Mouse (Mus musculus) hindbrain, embryonic 15.5 days (tissue): ENCODE data around the gene E330009J07Rik. TPM values are rescaled to one million over a fixed set of nuclear protein-coding genes. Genes with fewer than 3 reads are reported as not detected.

ENCODE experiments used
- ATAC-seq: fragments of 200-750 bp; cut with Nextera tagmentation; 2 replicates; pipeline ENCODE4 v1.8.0; 2017; ENCODE audit warnings: low read depth, moderate number of reproducible peaks, moderate TSS enrichment; ENCODE audit not compliant: low FRiP score
- H3K27ac ChIP-seq: fragments of 300-500 bp; sonication (generic); replicated peaks from 2 replicates; pipeline ENCODE4 v1.5.1; 2015; ENCODE audit warnings: mild to moderate bottlenecking, inconsistent platforms
- H3K27me3 ChIP-seq: fragments of 300-500 bp; sonication (generic); 2 replicates; pipeline ENCODE4 v1.6.1; 2015; ENCODE audit warnings: control low read depth, inconsistent platforms
- H3K36me3 ChIP-seq: fragments of 300-500 bp; sonication (generic); 2 replicates; pipeline ENCODE4 v1.6.1; 2015; ENCODE audit warnings: control low read depth, inconsistent platforms
- H3K4me1 ChIP-seq: fragments of 300-500 bp; sonication (generic); replicated peaks from 2 replicates; pipeline ENCODE4 v1.6.1; 2015; ENCODE audit warnings: control low read depth, inconsistent platforms
- H3K4me2 ChIP-seq: fragments of 300-500 bp; sonication (generic); 2 replicates; pipeline ENCODE4 v1.6.1; 2015; ENCODE audit warnings: moderate library complexity, mild to moderate bottlenecking, inconsistent platforms
- H3K4me3 ChIP-seq: fragments of 300-500 bp; sonication (generic); 2 replicates; pipeline ENCODE4 v1.5.1; 2015; ENCODE audit warnings: mild to moderate bottlenecking, inconsistent platforms
- H3K9ac ChIP-seq: fragments of 300-500 bp; sonication (generic); 2 replicates; pipeline ENCODE4 v1.6.1; 2015; ENCODE audit warnings: inconsistent platforms
- H3K9me3 ChIP-seq: fragments of 300-500 bp; sonication (generic); 2 replicates; pipeline ENCODE4 v1.6.1; 2016; ENCODE audit warnings: control low read depth, inconsistent platforms
- WGBS: fragments of 180-500 bp; shearing (Covaris S2); methylation state at CpG from one replicate; pipeline ENCODE4 v1.1.7; 2015; 5-methylcytosine and 5-hydroxymethylcytosine counted together
- polyA plus RNA-seq: library from polyadenylated mRNA; unstranded; fragments of >200 nt; fragmentation: Nextera tagmentation; extraction: Ambion mirVana; gene quantifications from 2 replicates; pipeline ENCODE4 v1.2.1, GENCODE M21; 2015

The E330009J07Rik gene
- 15.9 and 16.9 TPM in 2 replicates for polyA plus RNA-seq

DNA sequence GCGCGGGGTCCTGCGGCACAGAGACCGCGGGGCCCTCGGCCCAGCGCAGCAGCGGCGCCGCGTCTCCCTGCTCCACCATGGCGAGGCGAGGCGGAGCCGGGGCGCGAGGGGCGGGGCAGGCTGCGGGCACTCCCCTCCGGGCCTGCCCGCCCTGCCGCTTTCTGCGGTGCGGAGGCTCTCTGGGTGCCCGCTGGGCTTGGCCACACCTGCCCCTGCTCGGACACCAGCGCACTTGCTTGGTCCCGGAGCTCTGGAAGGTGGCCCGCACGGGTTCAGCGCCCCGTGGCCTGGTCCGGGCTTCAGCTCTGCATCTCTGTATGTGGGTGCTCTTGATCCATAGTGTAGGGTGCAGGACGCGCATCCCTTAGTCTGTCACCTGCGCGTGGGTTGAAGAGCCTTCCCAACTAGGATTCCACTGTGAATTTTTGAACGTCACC lies at the start of gene E330009J07Rik:
Gene E330009J07Rik, minus strand, starts transcription at position 89 of the 437 bp plus-strand sequence.
- H3K4me1 ChIP-seq, result peaks cover 34% of the 10 kb centered on the region
- H3K4me3 ChIP-seq, result peak within 1 kb of the TSS; percentile 94
- 0 out of 2 replicates have a peak, but pooled peaks cover 7% of the 10 kb centered on the region for H3K27me3 ChIP-seq
- H3K9ac ChIP-seq, result peak within 1 kb of the TSS; percentile 83
- H3K4me2 ChIP-seq, result peak within 1 kb of the TSS; percentile 75
- H3K9me3 ChIP-seq, result no peaks in the 10 kb centered on the region
- peak within 1 kb of the TSS; percentile 91 for H3K27ac ChIP-seq
- peak; percentile 89 for ATAC-seq
- no peaks in the 10 kb centered on the region for H3K36me3 ChIP-seq
- WGBS, result under 1% methylated on average over 38 of the region's 38 CpGs

DNA sequence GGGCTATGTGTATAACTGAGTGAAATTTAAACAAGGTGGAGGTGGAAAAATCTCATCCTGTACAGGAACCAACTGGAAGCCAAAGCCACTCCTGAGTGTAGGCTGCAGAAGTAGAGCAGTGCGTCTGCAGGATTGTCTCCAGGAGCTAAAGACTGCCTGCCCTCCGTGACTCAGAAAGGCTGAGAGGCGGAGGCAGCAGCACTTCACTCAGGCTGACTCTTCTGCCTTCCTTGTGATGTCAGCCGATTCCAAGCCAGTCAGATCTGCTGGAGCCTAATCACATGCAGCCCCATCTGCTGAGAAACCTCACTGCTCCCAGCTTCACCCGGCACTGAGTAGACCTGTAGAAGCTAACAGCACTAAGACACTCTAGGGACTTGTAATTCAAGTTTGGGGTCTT lies 46.4 kb upstream of the E330009J07Rik start:
- no peaks in the 10 kb centered on the region for H3K9me3 ChIP-seq
- ATAC-seq, result no peak
- H3K9ac ChIP-seq, result no peak overlapping the region
- 92% methylated on average over 5 of the region's 5 CpGs for WGBS
- H3K36me3 ChIP-seq, result peaks cover 51% of the 10 kb centered on the region
- H3K27me3 ChIP-seq, result no peaks in the 10 kb centered on the region
- H3K27ac ChIP-seq, result no peak overlapping the region
- H3K4me3 ChIP-seq, result no peak overlapping the region
- no peak overlapping the region for H3K4me2 ChIP-seq
- H3K4me1 ChIP-seq, result no peaks in the 10 kb centered on the region

DNA sequence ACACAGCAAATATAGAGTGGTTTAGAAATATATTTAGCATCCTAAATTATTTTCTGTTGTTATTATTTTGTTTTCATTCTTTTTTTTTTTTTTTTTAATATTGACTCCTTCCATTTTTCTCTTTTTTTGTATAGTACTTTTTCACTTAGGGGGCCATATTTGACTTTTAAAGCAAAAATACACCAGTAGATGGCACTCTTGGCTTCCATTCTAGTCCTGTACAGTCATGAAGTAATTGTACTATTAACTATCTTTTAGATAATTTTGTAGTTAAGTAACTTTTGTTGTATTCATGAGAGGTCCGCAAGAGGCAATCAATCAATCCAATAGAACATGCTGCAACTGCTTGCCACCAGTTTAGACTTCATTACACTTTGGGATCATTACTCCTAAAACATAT lies 43.8 kb upstream of the E330009J07Rik start:
- Histone ChIP-seq H3K4me1 (no peaks in the 10 kb centered on the region), H3K36me3 (peaks cover 64% of the 10 kb centered on the region), H3K9ac (no peak overlapping the region), H3K27ac (no peak overlapping the region), H3K9me3 (no peaks in the 10 kb centered on the region), H3K27me3 (no peaks in the 10 kb centered on the region), H3K4me3 (no peak overlapping the region), H3K4me2 (no peak overlapping the region)
- no peak for ATAC-seq
- WGBS, result 87% methylated on average over 1 of the region's 1 CpGs

GRCm38 (mm10) chr6:40476132-40476531 lies 40.2 kb upstream of the E330009J07Rik start:
- 88% methylated on average over 4 of the region's 4 CpGs for WGBS
- peaks cover 43% of the 10 kb centered on the region for H3K36me3 ChIP-seq

DNA sequence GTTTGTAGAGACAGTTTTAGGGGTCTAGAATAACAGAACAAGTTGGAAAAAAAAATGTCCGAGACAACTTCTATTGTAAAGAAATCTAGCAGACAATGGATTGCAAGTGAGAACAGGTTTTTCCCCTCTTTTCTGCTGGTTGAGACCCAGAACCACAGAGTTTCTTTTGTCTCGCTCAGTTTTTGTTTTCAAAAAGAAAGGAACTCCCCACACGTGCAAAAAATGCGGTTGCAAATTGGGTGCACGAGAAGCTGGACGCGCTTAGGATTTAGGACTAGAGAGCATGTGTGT lies 35.7 kb upstream of the E330009J07Rik start:
- peaks cover 20% of the 10 kb centered on the region for H3K4me1 ChIP-seq
- under 1% methylated on average over 7 of the region's 7 CpGs for WGBS
- no peak for ATAC-seq
- H3K4me2 ChIP-seq, result peak overlapping the region; percentile 91
- peaks cover 25% of the 10 kb centered on the region for H3K36me3 ChIP-seq
- no peaks in the 10 kb centered on the region for H3K9me3 ChIP-seq
- H3K27me3 ChIP-seq, result no peaks in the 10 kb centered on the region
- H3K9ac ChIP-seq, result peak overlapping the region; percentile 70
- peak overlapping the region; percentile 66 for H3K4me3 ChIP-seq
- H3K27ac ChIP-seq, result peak overlapping the region; percentile 91

More at GRCm38 (mm10) chr6:40476132-40476531, 40.2 kb upstream of the E330009J07Rik start:
- no peak for ATAC-seq
- Histone ChIP-seq H3K4me2 (no peak overlapping the region), H3K4me1 (peaks cover 18% of the 10 kb centered on the region), H3K9ac (no peak overlapping the region), H3K27me3 (no peaks in the 10 kb centered on the region), H3K27ac (no peak overlapping the region), H3K4me3 (no peak overlapping the region), H3K9me3 (no peaks in the 10 kb centered on the region)

GRCm38 (mm10) chr6:40470916-40471719 lies 35.2 kb upstream of the E330009J07Rik start, which contains the start of gene Ssbp1:
TSS of gene Ssbp1 (plus strand) at chr6:40471352.
- under 1% methylated on average over 54 of the region's 54 CpGs for WGBS
- H3K4me2 ChIP-seq, result peak within 1 kb of the TSS; percentile 91
- no peaks in the 10 kb centered on the region for H3K9me3 ChIP-seq
- no peaks in the 10 kb centered on the region for H3K27me3 ChIP-seq
- peak; percentile 98 for ATAC-seq
- H3K4me1 ChIP-seq, result peaks cover 20% of the 10 kb centered on the region
- peak within 1 kb of the TSS; percentile 66 for H3K4me3 ChIP-seq
- H3K9ac ChIP-seq, result peak within 1 kb of the TSS; percentile 70
- H3K36me3 ChIP-seq, result peaks cover 21% of the 10 kb centered on the region
- H3K27ac ChIP-seq, result peak within 1 kb of the TSS; percentile 91

DNA sequence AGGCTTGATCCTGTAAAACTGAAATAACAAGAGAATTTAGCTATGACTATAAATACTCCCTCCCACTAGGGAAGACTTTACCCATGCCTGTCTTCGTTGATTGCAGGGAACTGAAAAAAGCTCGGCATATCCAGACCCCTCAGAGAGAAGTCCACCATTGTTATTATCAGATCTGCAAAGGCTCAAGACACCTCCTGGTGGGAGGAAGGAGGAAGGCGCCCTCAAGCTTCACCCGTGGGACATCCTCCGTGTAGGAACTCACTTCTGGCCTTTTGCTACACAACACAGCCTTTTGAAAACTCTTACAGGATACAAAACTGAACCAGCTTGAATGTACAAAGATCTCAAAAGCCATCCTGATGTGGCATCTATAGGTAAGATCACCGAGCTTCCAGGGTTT lies 29.8 kb upstream of the E330009J07Rik start:
- Histone ChIP-seq H3K27me3 (no peaks in the 10 kb centered on the region), H3K9me3 (no peaks in the 10 kb centered on the region), H3K4me2 (no peak overlapping the region), H3K36me3 (no peaks in the 10 kb centered on the region), H3K4me3 (no peak overlapping the region), H3K9ac (no peak overlapping the region), H3K27ac (no peak overlapping the region), H3K4me1 (0 out of 2 replicates have a peak, but pooled peaks cover under 1% of the 10 kb centered on the region)
- 52% methylated on average over 6 of the region's 6 CpGs for WGBS
- no peak for ATAC-seq

GRCm38 (mm10) chr6:40454436-40455041 lies 18.6 kb upstream of the E330009J07Rik start:
- Histone ChIP-seq H3K9me3 (no peaks in the 10 kb centered on the region), H3K27me3 (no peaks in the 10 kb centered on the region), H3K4me1 (no peaks in the 10 kb centered on the region), H3K9ac (no peak overlapping the region), H3K4me2 (no peak overlapping the region), H3K4me3 (no peak overlapping the region), H3K36me3 (no peaks in the 10 kb centered on the region), H3K27ac (no peak overlapping the region)
- ATAC-seq, result no peak
- 26% methylated on average over 7 of the region's 7 CpGs for WGBS

GRCm38 (mm10) chr6:40448626-40449025 lies 12.7 kb upstream of the E330009J07Rik start:
- Histone ChIP-seq H3K9me3 (no peaks in the 10 kb centered on the region), H3K4me2 (no peak overlapping the region), H3K9ac (no peak overlapping the region), H3K27ac (no peak overlapping the region), H3K36me3 (no peaks in the 10 kb centered on the region), H3K4me1 (no peaks in the 10 kb centered on the region), H3K27me3 (no peaks in the 10 kb centered on the region), H3K4me3 (no peak overlapping the region)
- ATAC-seq, result no peak

DNA sequence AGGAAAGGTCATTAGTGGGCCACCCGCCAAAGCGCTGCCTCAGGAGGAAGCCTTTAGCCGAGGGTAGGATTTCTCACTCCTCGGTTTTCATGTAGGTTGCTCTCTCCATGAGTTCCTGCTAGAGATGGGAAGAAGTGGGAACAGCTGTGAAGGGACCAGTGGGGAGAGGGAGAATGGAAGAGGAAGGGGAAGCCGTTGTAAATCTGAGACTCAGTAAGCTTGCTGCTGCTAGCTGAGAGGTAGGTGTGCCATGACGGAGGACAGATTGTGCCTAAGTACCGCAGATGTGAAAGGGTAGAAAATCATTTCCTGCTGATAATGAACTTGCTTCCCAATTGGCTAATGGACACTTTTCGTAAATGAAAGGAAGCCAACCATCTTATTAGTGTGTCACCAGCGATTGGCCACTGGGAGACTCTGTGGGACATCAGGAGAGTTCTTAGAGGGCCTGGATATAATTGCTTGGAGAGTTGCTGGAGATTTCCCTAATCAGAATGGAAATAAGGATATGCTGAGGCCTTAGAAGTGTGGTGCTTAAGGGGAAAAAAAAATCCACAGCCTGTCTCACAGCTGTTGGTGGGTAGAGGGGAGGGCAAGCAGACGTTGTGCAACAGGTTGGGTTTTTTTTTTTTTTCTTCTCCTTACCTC lies 7.5 kb upstream of the E330009J07Rik start:
- Histone ChIP-seq H3K4me3 (no peak overlapping the region), H3K4me2 (no peak overlapping the region), H3K36me3 (no peaks in the 10 kb centered on the region), H3K9me3 (no peaks in the 10 kb centered on the region), H3K4me1 (no peaks in the 10 kb centered on the region), H3K27me3 (0 out of 2 replicates have a peak, but pooled peaks cover 5% of the 10 kb centered on the region), H3K27ac (no peak overlapping the region), H3K9ac (no peak overlapping the region)
- 42% methylated on average over 10 of the region's 10 CpGs for WGBS
- ATAC-seq, result no peak

- no peak for ATAC-seq
- 51% methylated on average over 3 of the region's 3 CpGs for WGBS
- H3K36me3 ChIP-seq, result no peaks in the 10 kb centered on the region
- no peaks in the 10 kb centered on the region for H3K9me3 ChIP-seq
- no peak overlapping the region for H3K4me3 ChIP-seq
- H3K4me2 ChIP-seq, result no peak overlapping the region
- no peak overlapping the region for H3K27ac ChIP-seq
- 0 out of 2 replicates have a peak, but pooled peaks cover 7% of the 10 kb centered on the region for H3K27me3 ChIP-seq
- no peak overlapping the region for H3K9ac ChIP-seq
- no peaks in the 10 kb centered on the region for H3K4me1 ChIP-seq
Measured at GRCm38 (mm10) chr6:40441755-40442154, 5.8 kb upstream of the E330009J07Rik start.

GRCm38 (mm10) chr6:40441276-40441675 lies 5.3 kb upstream of the E330009J07Rik start:
- 62% methylated on average over 3 of the region's 3 CpGs for WGBS
- no peak for ATAC-seq
- Histone ChIP-seq H3K4me3 (no peak overlapping the region), H3K9me3 (no peaks in the 10 kb centered on the region), H3K27me3 (0 out of 2 replicates have a peak, but pooled peaks cover 7% of the 10 kb centered on the region), H3K4me2 (no peak overlapping the region), H3K9ac (no peak overlapping the region), H3K4me1 (peaks cover 4% of the 10 kb centered on the region; the same call in 1 of the 2 replicates), H3K27ac (no peak overlapping the region), H3K36me3 (no peaks in the 10 kb centered on the region)
